Mouse (Mus musculus): ENCODE results near the gene Met. TPM values are rescaled to one million over a fixed set of nuclear protein-coding genes. Genes with fewer than 3 reads are reported as not detected.

The Met gene
- polyA plus RNA-seq, 1 experiment from 2014 or later, result 1.9 TPM

GRCm38 (mm10) chr6:17521901-17522717, 58.5 kb downstream of the Met start:
- 40% methylated on average over 8 of the region's 8 CpGs for WGBS
- H3K36me3 ChIP-seq (ENCODE audit: control insufficient read depth, insufficient read depth, low read length), result no peaks in the 10 kb centered on the region
- no peak for ATAC-seq (ENCODE audit: low FRiP score)

GRCm38 (mm10) chr6:17522917-17523316, 59.3 kb downstream of the Met start:
- Histone ChIP-seq H3K4me2 (replicated peaks; ENCODE audit: low read depth, low read length) (no peak overlapping the region), H3K4me1 (replicated peaks; ENCODE audit: control insufficient read depth, insufficient read depth, low read length) (no peaks in the 10 kb centered on the region), H3K4me3 (ENCODE audit: low read depth, low read length) (no peak overlapping the region), H3K9ac (ENCODE audit: low read depth, low read length) (no peak overlapping the region), H3K9me3 (ENCODE audit: control insufficient read depth, low read length) (no peaks in the 10 kb centered on the region), H3K36me3 (ENCODE audit: control insufficient read depth, insufficient read depth, low read length) (no peaks in the 10 kb centered on the region), H3K27ac (ENCODE audit: low read depth, low read length) (no peak overlapping the region), H3K27me3 (ENCODE audit: control insufficient read depth, insufficient read depth, low read length) (no peaks in the 10 kb centered on the region)
- ATAC-seq (ENCODE audit: low FRiP score) (no peak), DNase-seq (ENCODE audit: low spot score) (no peak)
- 80% methylated on average over 4 of the region's 4 CpGs for WGBS

More at GRCm38 (mm10) chr6:17521901-17522717, 58.5 kb downstream of the Met start:
- no peak for DNase-seq (ENCODE audit: low spot score)
- Histone ChIP-seq H3K4me2 (replicated peaks; ENCODE audit: low read depth, low read length) (no peak overlapping the region), H3K4me3 (ENCODE audit: low read depth, low read length) (no peak overlapping the region), H3K27ac (ENCODE audit: low read depth, low read length) (no peak overlapping the region), H3K4me1 (replicated peaks; ENCODE audit: control insufficient read depth, insufficient read depth, low read length) (no peaks in the 10 kb centered on the region), H3K27me3 (ENCODE audit: control insufficient read depth, insufficient read depth, low read length) (no peaks in the 10 kb centered on the region), H3K9me3 (ENCODE audit: control insufficient read depth, low read length) (no peaks in the 10 kb centered on the region), H3K9ac (ENCODE audit: low read depth, low read length) (no peak overlapping the region)

- H3K36me3 ChIP-seq (ENCODE audit: control insufficient read depth, insufficient read depth, low read length), result no peaks in the 10 kb centered on the region
- no peak overlapping the region for H3K4me3 ChIP-seq (ENCODE audit: low read depth, low read length)
- no peak overlapping the region for H3K4me2 ChIP-seq (replicated peaks; ENCODE audit: low read depth, low read length)
- WGBS, result 71% methylated on average over 6 of the region's 6 CpGs
- H3K9me3 ChIP-seq (ENCODE audit: control insufficient read depth, low read length), result no peaks in the 10 kb centered on the region
- ATAC-seq (ENCODE audit: low FRiP score), result no peak
- DNase-seq (ENCODE audit: low spot score), result no peak
- H3K9ac ChIP-seq (ENCODE audit: low read depth, low read length), result no peak overlapping the region
- H3K27ac ChIP-seq (ENCODE audit: low read depth, low read length), result no peak overlapping the region
- no peaks in the 10 kb centered on the region for H3K4me1 ChIP-seq (replicated peaks; ENCODE audit: control insufficient read depth, insufficient read depth, low read length)
- no peaks in the 10 kb centered on the region for H3K27me3 ChIP-seq (ENCODE audit: control insufficient read depth, insufficient read depth, low read length)
Measured at GRCm38 (mm10) chr6:17529490-17530269, 66.1 kb downstream of the Met start.

GRCm38 (mm10) chr6:17541615-17542014, 78.0 kb downstream of the Met start:
- H3K9ac ChIP-seq (ENCODE audit: low read depth, low read length), result no peak overlapping the region
- H3K36me3 ChIP-seq (ENCODE audit: control insufficient read depth, insufficient read depth, low read length), result no peaks in the 10 kb centered on the region
- ATAC-seq (ENCODE audit: low FRiP score), result no peak
- H3K4me1 ChIP-seq (replicated peaks; ENCODE audit: control insufficient read depth, insufficient read depth, low read length), result no peaks in the 10 kb centered on the region
- no peak overlapping the region for H3K4me2 ChIP-seq (replicated peaks; ENCODE audit: low read depth, low read length)
- no peak overlapping the region for H3K4me3 ChIP-seq (ENCODE audit: low read depth, low read length)
- H3K9me3 ChIP-seq (ENCODE audit: control insufficient read depth, low read length), result no peaks in the 10 kb centered on the region
- no peak overlapping the region for H3K27ac ChIP-seq (ENCODE audit: low read depth, low read length)
- 95% methylated on average over 8 of the region's 8 CpGs for WGBS
- H3K27me3 ChIP-seq (ENCODE audit: control insufficient read depth, insufficient read depth, low read length), result no peaks in the 10 kb centered on the region
- no peak for DNase-seq (ENCODE audit: low spot score)

- Histone ChIP-seq H3K4me2 (replicated peaks; ENCODE audit: low read depth, low read length) (no peak overlapping the region), H3K9me3 (ENCODE audit: control insufficient read depth, low read length) (no peaks in the 10 kb centered on the region), H3K27ac (ENCODE audit: low read depth, low read length) (no peak overlapping the region), H3K4me1 (replicated peaks; ENCODE audit: control insufficient read depth, insufficient read depth, low read length) (no peaks in the 10 kb centered on the region), H3K4me3 (ENCODE audit: low read depth, low read length) (no peak overlapping the region), H3K27me3 (ENCODE audit: control insufficient read depth, insufficient read depth, low read length) (no peaks in the 10 kb centered on the region), H3K9ac (ENCODE audit: low read depth, low read length) (no peak overlapping the region), H3K36me3 (ENCODE audit: control insufficient read depth, insufficient read depth, low read length) (no peaks in the 10 kb centered on the region)
- WGBS, result 87% methylated on average over 7 of the region's 7 CpGs
- ATAC-seq (ENCODE audit: low FRiP score) (no peak), DNase-seq (ENCODE audit: low spot score) (no peak)
Measured at GRCm38 (mm10) chr6:17542383-17542782, 78.8 kb downstream of the Met start.

GRCm38 (mm10) chr6:17545480-17545879, 81.9 kb downstream of the Met start:
- Histone ChIP-seq H3K4me2 (replicated peaks; ENCODE audit: low read depth, low read length) (no peak overlapping the region), H3K27me3 (ENCODE audit: control insufficient read depth, insufficient read depth, low read length) (no peaks in the 10 kb centered on the region), H3K4me3 (ENCODE audit: low read depth, low read length) (no peak overlapping the region), H3K36me3 (ENCODE audit: control insufficient read depth, insufficient read depth, low read length) (no peaks in the 10 kb centered on the region), H3K9me3 (ENCODE audit: control insufficient read depth, low read length) (no peaks in the 10 kb centered on the region), H3K9ac (ENCODE audit: low read depth, low read length) (no peak overlapping the region), H3K27ac (ENCODE audit: low read depth, low read length) (no peak overlapping the region), H3K4me1 (replicated peaks; ENCODE audit: control insufficient read depth, insufficient read depth, low read length) (no peaks in the 10 kb centered on the region)
- no peak for DNase-seq (ENCODE audit: low spot score)
- ATAC-seq (ENCODE audit: low FRiP score), result no peak
- 73% methylated on average over 9 of the region's 9 CpGs for WGBS

- H3K9ac ChIP-seq (ENCODE audit: low read depth, low read length), result no peak overlapping the region
- no peaks in the 10 kb centered on the region for H3K27me3 ChIP-seq (ENCODE audit: control insufficient read depth, insufficient read depth, low read length)
- H3K4me1 ChIP-seq (replicated peaks; ENCODE audit: control insufficient read depth, insufficient read depth, low read length), result no peaks in the 10 kb centered on the region
- 77% methylated on average over 9 of the region's 9 CpGs for WGBS
- no peak overlapping the region for H3K27ac ChIP-seq (ENCODE audit: low read depth, low read length)
- DNase-seq (ENCODE audit: low spot score) (no peak), ATAC-seq (ENCODE audit: low FRiP score) (no peak)
- no peak overlapping the region for H3K4me2 ChIP-seq (replicated peaks; ENCODE audit: low read depth, low read length)
- no peak overlapping the region for H3K4me3 ChIP-seq (ENCODE audit: low read depth, low read length)
- no peaks in the 10 kb centered on the region for H3K9me3 ChIP-seq (ENCODE audit: control insufficient read depth, low read length)
- no peaks in the 10 kb centered on the region for H3K36me3 ChIP-seq (ENCODE audit: control insufficient read depth, insufficient read depth, low read length)
Measured at GRCm38 (mm10) chr6:17546341-17546740, 82.7 kb downstream of the Met start.

GRCm38 (mm10) chr6:17546825-17547224, 83.2 kb downstream of the Met start:
- H3K4me2 ChIP-seq (replicated peaks; ENCODE audit: low read depth, low read length), result no peak overlapping the region
- no peak overlapping the region for H3K9ac ChIP-seq (ENCODE audit: low read depth, low read length)
- DNase-seq (ENCODE audit: low spot score) (no peak), ATAC-seq (ENCODE audit: low FRiP score) (no peak)
- no peaks in the 10 kb centered on the region for H3K9me3 ChIP-seq (ENCODE audit: control insufficient read depth, low read length)
- H3K4me3 ChIP-seq (ENCODE audit: low read depth, low read length), result no peak overlapping the region
- WGBS, result 64% methylated on average over 5 of the region's 5 CpGs
- H3K36me3 ChIP-seq (ENCODE audit: control insufficient read depth, insufficient read depth, low read length), result no peaks in the 10 kb centered on the region
- no peak overlapping the region for H3K27ac ChIP-seq (ENCODE audit: low read depth, low read length)
- no peaks in the 10 kb centered on the region for H3K27me3 ChIP-seq (ENCODE audit: control insufficient read depth, insufficient read depth, low read length)
- H3K4me1 ChIP-seq (replicated peaks; ENCODE audit: control insufficient read depth, insufficient read depth, low read length), result no peaks in the 10 kb centered on the region

GRCm38 (mm10) chr6:17548786-17549185, 85.2 kb downstream of the Met start:
- Histone ChIP-seq H3K4me2 (replicated peaks; ENCODE audit: low read depth, low read length) (no peak overlapping the region), H3K36me3 (ENCODE audit: control insufficient read depth, insufficient read depth, low read length) (no peaks in the 10 kb centered on the region), H3K9me3 (ENCODE audit: control insufficient read depth, low read length) (no peaks in the 10 kb centered on the region), H3K27ac (ENCODE audit: low read depth, low read length) (no peak overlapping the region), H3K27me3 (ENCODE audit: control insufficient read depth, insufficient read depth, low read length) (no peaks in the 10 kb centered on the region), H3K4me3 (ENCODE audit: low read depth, low read length) (no peak overlapping the region), H3K9ac (ENCODE audit: low read depth, low read length) (no peak overlapping the region), H3K4me1 (replicated peaks; ENCODE audit: control insufficient read depth, insufficient read depth, low read length) (no peaks in the 10 kb centered on the region)
- ATAC-seq (ENCODE audit: low FRiP score) (no peak), DNase-seq (ENCODE audit: low spot score) (no peak)
- WGBS, result 92% methylated on average over 4 of the region's 4 CpGs
